Comparison of ENCODE assay signal across 8 mouse cellular contexts in the genomic region with DNA sequence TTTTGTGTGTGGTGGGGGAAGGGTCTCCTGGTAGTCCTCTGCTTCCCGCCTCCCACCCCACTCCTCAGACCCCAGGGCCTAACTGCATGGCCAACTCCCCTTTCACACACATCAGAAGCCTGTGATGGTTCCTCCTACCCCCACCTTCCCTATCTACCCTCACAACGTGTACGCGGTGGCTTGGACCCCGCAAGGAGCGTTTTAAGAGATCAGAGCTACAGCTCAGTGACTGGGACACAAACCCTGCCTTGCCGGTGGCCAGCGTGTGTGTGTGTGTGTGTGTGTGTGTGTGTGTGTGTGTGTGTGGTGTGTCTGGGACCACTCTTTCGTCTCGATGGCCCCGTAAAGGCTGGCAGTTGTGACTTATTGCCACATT. TPM values are rescaled to one million over a fixed set of nuclear protein-coding genes. Genes with fewer than 3 reads are reported as not detected.
DNase-seq lines count a peak whose midpoint lies in the region; ATAC-seq and TF ChIP-seq lines count a peak whose summit lies in the region.

No protein-coding gene starts in this region.

- peak; percentile 27 for ATAC-seq in lung, postnatal 0 days
- ATAC-seq in neural tube, embryonic 15.5 days (ENCODE audit: low FRiP score) = peak; percentile 71
- no peak; the same call in 1 of the 2 replicates for ATAC-seq in frontal cortex, adult (ENCODE audit: low TSS enrichment)

- peak overlapping the region; percentile 51 for H3K9ac ChIP-seq in lung, postnatal 0 days (replicated peaks; ENCODE audit: low read depth)
- H3K9ac ChIP-seq in neural tube, embryonic 15.5 days (replicated peaks) = peak overlapping the region; percentile 81

- peaks cover 5% of the 10 kb centered on the region; the same call in 1 of the 2 replicates for H3K27me3 ChIP-seq in lung, postnatal 0 days (replicated peaks; ENCODE audit: insufficient read depth, low read length)
- peaks cover 35% of the 10 kb centered on the region for H3K27me3 ChIP-seq in limb, embryonic 10.5 days (ENCODE audit: low read depth, poor library complexity, severe bottlenecking)
- no peaks in the 10 kb centered on the region for H3K27me3 ChIP-seq in neural tube, embryonic 15.5 days (replicated peaks)

- TF ChIP-seq EP300 in lung, postnatal 0 days (IDR thresholded peaks at IDR 0.05) = no peak

- peak overlapping the region; percentile 77; the same call in 1 of the 2 replicates for H3K27ac ChIP-seq in lung, postnatal 0 days (ENCODE audit: low read length)
- peak overlapping the region; percentile 83 for H3K27ac ChIP-seq in limb, embryonic 10.5 days
- peak overlapping the region; percentile 89 for H3K27ac ChIP-seq in neural tube, embryonic 15.5 days (replicated peaks)

- no peaks in the 10 kb centered on the region for H3K4me1 ChIP-seq in lung, postnatal 0 days (ENCODE audit: insufficient read depth, low read depth, low read length)
- peaks cover 9% of the 10 kb centered on the region for H3K4me1 ChIP-seq in limb, embryonic 10.5 days
- 0 out of 2 replicates have a peak, but pooled peaks cover 4% of the 10 kb centered on the region for H3K4me1 ChIP-seq in neural tube, embryonic 15.5 days

- peak overlapping the region; percentile 85 for H3K4me2 ChIP-seq in lung, postnatal 0 days (replicated peaks; ENCODE audit: low read depth, low read length)
- H3K4me2 ChIP-seq in neural tube, embryonic 15.5 days = peak overlapping the region; percentile 73

- TF ChIP-seq CTCF in lung, postnatal 0 days (IDR thresholded peaks at IDR 0.05) = no peak

- peak; percentile 11 for DNase-seq in adrenal gland, postnatal 14 days
- DNase-seq in adrenal gland, postnatal 10 days = no peak
- no peak for DNase-seq in lung, postnatal 0 days (ENCODE audit: low spot score)
- DNase-seq in lung, postnatal 25 days (ENCODE audit: low spot score) = no peak
- DNase-seq in limb, embryonic 10.5 days (ENCODE audit: low spot score) = peak; percentile 49
- no peak for DNase-seq in layer of hippocampus, postnatal 36 days

- no peaks in the 10 kb centered on the region for H3K9me3 ChIP-seq in lung, postnatal 0 days (ENCODE audit: low read length)
- H3K9me3 ChIP-seq in limb, embryonic 10.5 days (replicated peaks) = no peaks in the 10 kb centered on the region
- no peaks in the 10 kb centered on the region for H3K9me3 ChIP-seq in neural tube, embryonic 15.5 days (replicated peaks)

- peak overlapping the region; percentile 62 for H3K4me3 ChIP-seq in lung, postnatal 0 days (ENCODE audit: low read depth, low read length)
- H3K4me3 ChIP-seq in limb, embryonic 10.5 days = peak overlapping the region; percentile 85
- peak overlapping the region; percentile 92 for H3K4me3 ChIP-seq in neural tube, embryonic 15.5 days (replicated peaks)

- no peaks in the 10 kb centered on the region for H3K36me3 ChIP-seq in lung, postnatal 0 days (ENCODE audit: insufficient read depth, low read length)
- no peaks in the 10 kb centered on the region for H3K36me3 ChIP-seq in limb, embryonic 10.5 days
- no peaks in the 10 kb centered on the region for H3K36me3 ChIP-seq in neural tube, embryonic 15.5 days

- 5% methylated on average over 11 of the region's 11 CpGs for WGBS in lung, postnatal 0 days
- 4% methylated on average over 11 of the region's 11 CpGs for WGBS in limb, embryonic 10.5 days
- WGBS in neural tube, embryonic 15.5 days = 2% methylated on average over 10 of the region's 11 CpGs

RNA-seq across cellular contexts. Expression of gene Camsap3, which starts 1.2 kb away (rescaled TPM):
- total RNA-seq in adrenal gland, postnatal 14 days (2021) = 8.8 and 10.3 TPM in 2 replicates
- 10 to 100 TPM in 1 of 2 experiments, 1 to 10 TPM in 1; 9.1 to 13.8 TPM for total RNA-seq in adrenal gland, postnatal 10 days (2021)
- polyA plus RNA-seq in lung, postnatal 0 days (2015; fragmentation: Nextera tagmentation; extraction: Ambion mirVana) = 5.7 and 6.5 TPM in 2 replicates
- 5.3 and 6.0 TPM in 2 replicates for polyA plus RNA-seq in limb, embryonic 10.5 days (2016; fragmentation: Nextera tagmentation; extraction: Ambion mirVana)
- 37.6 and 41.3 TPM in 2 replicates for polyA plus RNA-seq in neural tube, embryonic 15.5 days (2015; fragmentation: Nextera tagmentation; extraction: Ambion mirVana)
- total RNA-seq in layer of hippocampus, postnatal 36 days (2021) = 10 to 100 TPM; 34.4 to 41.0 TPM

RNA-seq across cellular contexts. Expression of gene C330021F23Rik, which starts 20.5 kb away (rescaled TPM):
- total RNA-seq in adrenal gland, postnatal 14 days (2021) = 0.52 TPM in 1 of 2 replicates, not detected in the other
- 1 to 10 TPM in 1 of 2 experiments, under 1 TPM in 1; 0.61 to 1.9 TPM for total RNA-seq in adrenal gland, postnatal 10 days (2021)
- 0.25 and 0.36 TPM in 2 replicates for polyA plus RNA-seq in lung, postnatal 0 days (2015; fragmentation: Nextera tagmentation; extraction: Ambion mirVana)
- polyA plus RNA-seq in limb, embryonic 10.5 days (2016; fragmentation: Nextera tagmentation; extraction: Ambion mirVana) = 3.5 and 4.0 TPM in 2 replicates
- polyA plus RNA-seq in neural tube, embryonic 15.5 days (2015; fragmentation: Nextera tagmentation; extraction: Ambion mirVana) = 0.52 and 0.56 TPM in 2 replicates
- not detected for total RNA-seq in layer of hippocampus, postnatal 36 days (2021)

RNA-seq across cellular contexts. Expression of gene Xab2, which starts 32.9 kb away (rescaled TPM):
- 31.5 and 38.2 TPM in 2 replicates for total RNA-seq in adrenal gland, postnatal 14 days (2021)
- 10 to 100 TPM; 33.1 to 33.9 TPM for total RNA-seq in adrenal gland, postnatal 10 days (2021)
- polyA plus RNA-seq in lung, postnatal 0 days (2015; fragmentation: Nextera tagmentation; extraction: Ambion mirVana) = 34.2 and 37.3 TPM in 2 replicates
- polyA plus RNA-seq in limb, embryonic 10.5 days (2016; fragmentation: Nextera tagmentation; extraction: Ambion mirVana) = 76.0 and 78.7 TPM in 2 replicates
- 46.2 and 50.4 TPM in 2 replicates for polyA plus RNA-seq in neural tube, embryonic 15.5 days (2015; fragmentation: Nextera tagmentation; extraction: Ambion mirVana)
- 10 to 100 TPM; 35.6 to 37.6 TPM for total RNA-seq in layer of hippocampus, postnatal 36 days (2021)

RNA-seq across cellular contexts. Expression of gene Pet100, which starts 33.1 kb away (rescaled TPM):
- total RNA-seq in adrenal gland, postnatal 14 days (2021) = 121 TPM in 2 replicates
- total RNA-seq in adrenal gland, postnatal 10 days (2021) = 100 to 1,000 TPM; 104 to 118 TPM
- 117 and 119 TPM in 2 replicates for polyA plus RNA-seq in lung, postnatal 0 days (2015; fragmentation: Nextera tagmentation; extraction: Ambion mirVana)
- 92.1 and 92.9 TPM in 2 replicates for polyA plus RNA-seq in limb, embryonic 10.5 days (2016; fragmentation: Nextera tagmentation; extraction: Ambion mirVana)
- 86.0 and 90.1 TPM in 2 replicates for polyA plus RNA-seq in neural tube, embryonic 15.5 days (2015; fragmentation: Nextera tagmentation; extraction: Ambion mirVana)
- total RNA-seq in layer of hippocampus, postnatal 36 days (2021) = 10 to 100 TPM; 84.7 to 95.6 TPM

RNA-seq across cellular contexts. Expression of gene Pcp2, which starts 37.1 kb away (rescaled TPM):
- total RNA-seq in adrenal gland, postnatal 14 days (2021) = not detected in 2 replicates
- total RNA-seq in adrenal gland, postnatal 10 days (2021) = not detected
- 0.08 TPM in 1 of 2 replicates, not detected in the other for polyA plus RNA-seq in lung, postnatal 0 days (2015; fragmentation: Nextera tagmentation; extraction: Ambion mirVana)
- 1.0 and 1.3 TPM in 2 replicates for polyA plus RNA-seq in limb, embryonic 10.5 days (2016; fragmentation: Nextera tagmentation; extraction: Ambion mirVana)
- 0.11 and 0.82 TPM in 2 replicates for polyA plus RNA-seq in neural tube, embryonic 15.5 days (2015; fragmentation: Nextera tagmentation; extraction: Ambion mirVana)
- 1 to 10 TPM; 1.1 to 1.9 TPM for total RNA-seq in layer of hippocampus, postnatal 36 days (2021)

Comparison
In these comparisons a context has a peak if more than half of its experiments do, and no peak if none do; other contexts are left out.
1. DNase-seq: peak in adrenal gland, postnatal 14 days (single experiment) and limb, embryonic 10.5 days (single experiment); none in adrenal gland, postnatal 10 days (single experiment), lung, postnatal 0 days (single experiment), lung, postnatal 25 days (single experiment) and layer of hippocampus, postnatal 36 days (0 of 2).
2. Peak in every context shown above with its lines, with median percentiles within 50 percentile points of each other: H3K27ac ChIP-seq and H3K4me3 ChIP-seq.